ENCODE assay signal across 20 mouse cellular contexts in genomic region chr1:127637917-127638316, GRCm38 (mm10). TPM values are rescaled to one million over a fixed set of nuclear protein-coding genes. Genes with fewer than 3 reads are reported as not detected.
DNase-seq lines count a peak whose midpoint lies in the region; ATAC-seq and TF ChIP-seq lines count a peak whose summit lies in the region.
"Had no signal": no experiment of that assay in that cellular context is flagged by ENCODE, and none has a peak within 500 bp of the region (broad histone marks: within the 10 kb centered on the region; RNA-seq: fewer than 3 reads in every experiment).

No protein-coding gene starts in this region.

- H3K4me2 ChIP-seq in midbrain, embryonic 11.5 days: no peak overlapping the region
- H3K4me2 ChIP-seq in midbrain, embryonic 14.5 days (ENCODE audit: low read length): no peak overlapping the region
- H3K4me2 ChIP-seq: forebrain, embryonic 13.5 days; heart, embryonic 15.5 days; hindbrain, embryonic 15.5 days had no signal

- no peaks in the 10 kb centered on the region for H3K79me2 ChIP-seq in heart, adult 2 months (replicated peaks; ENCODE audit: control insufficient read depth, insufficient read depth, low read length)

- DNase-seq in heart, embryonic 10.5 days (ENCODE audit: low spot score): no peak
- DNase-seq in heart, adult 2 months: no peak
- DNase-seq in midbrain, embryonic 11.5 days (ENCODE audit: low spot score, missing footprints): peak; percentile 28
- DNase-seq in midbrain, embryonic 14.5 days: no peak
- no peak for DNase-seq in layer of hippocampus, adult 9-10 months (ENCODE audit: low spot score)
- no peak for DNase-seq in ovary, postnatal 14 days (ENCODE audit: low spot score)
- DNase-seq: adrenal gland, adult 8-10 months; adrenal gland, postnatal 36 days; cerebellum, adult 2 months; cerebellum, postnatal 10 days; forebrain, postnatal 0 days; gastrocnemius, postnatal 14 days; heart, postnatal 36 days had no signal

- H3K9me3 ChIP-seq in heart, embryonic 10.5 days: no peaks in the 10 kb centered on the region
- H3K9me3 ChIP-seq in midbrain, embryonic 11.5 days (ENCODE audit: control insufficient read depth, low read length): no peaks in the 10 kb centered on the region
- H3K9me3 ChIP-seq in midbrain, embryonic 14.5 days (ENCODE audit: control insufficient read depth, low read length): no peaks in the 10 kb centered on the region
- H3K9me3 ChIP-seq in megakaryocyte, embryonic 14.5 days: no peaks in the 10 kb centered on the region
- H3K9me3 ChIP-seq: embryonic facial prominence, embryonic 10.5 days; forebrain, embryonic 13.5 days; heart, embryonic 15.5 days; hindbrain, embryonic 15.5 days had no signal

- intact Hi-C loops in heart, adult 2 months (cut with DNase I): no loop called here

- 25% methylated on average over 2 of the region's 2 CpGs for WGBS in heart, embryonic 10.5 days
- WGBS in heart, adult 2 months: 30% methylated on average over 2 of the region's 2 CpGs
- WGBS in midbrain, embryonic 11.5 days: 75% methylated on average over 2 of the region's 2 CpGs
- WGBS in midbrain, embryonic 14.5 days: 82% methylated on average over 2 of the region's 2 CpGs

- no peak for ATAC-seq in midbrain, embryonic 11.5 days (ENCODE audit: low FRiP score)
- no peak for ATAC-seq in midbrain, embryonic 14.5 days (ENCODE audit: low FRiP score, low TSS enrichment)
- ATAC-seq: forebrain, embryonic 13.5 days; forebrain, postnatal 0 days; inflammation-experienced regulatory T-cells, adult 6 months had no signal

- H3K27me3 ChIP-seq in heart, embryonic 10.5 days (ENCODE audit: insufficient read depth, poor library complexity, severe bottlenecking): no peaks in the 10 kb centered on the region
- H3K27me3 ChIP-seq in heart, adult 2 months (ENCODE audit: control insufficient read depth, insufficient read depth, low read length): no peaks in the 10 kb centered on the region
- no peaks in the 10 kb centered on the region for H3K27me3 ChIP-seq in midbrain, embryonic 11.5 days (ENCODE audit: control insufficient read depth, insufficient read depth, low read length)
- H3K27me3 ChIP-seq in midbrain, embryonic 14.5 days (ENCODE audit: control insufficient read depth, insufficient read depth, low read length): no peaks in the 10 kb centered on the region
- no peaks in the 10 kb centered on the region for H3K27me3 ChIP-seq in megakaryocyte, embryonic 14.5 days (replicated peaks)
- H3K27me3 ChIP-seq: forebrain, embryonic 13.5 days; heart, embryonic 15.5 days; hindbrain, embryonic 15.5 days had no signal

- H3K4me1 ChIP-seq in heart, embryonic 10.5 days: peaks cover 19% of the 10 kb centered on the region
- H3K4me1 ChIP-seq in heart, adult 2 months (ENCODE audit: control insufficient read depth, insufficient read depth, low read length): no peaks in the 10 kb centered on the region; the same call in 1 of the 2 replicates
- H3K4me1 ChIP-seq in midbrain, embryonic 11.5 days (ENCODE audit: control insufficient read depth, insufficient read depth, low read length): no peaks in the 10 kb centered on the region
- 0 out of 2 replicates have a peak, but pooled peaks cover 3% of the 10 kb centered on the region for H3K4me1 ChIP-seq in midbrain, embryonic 14.5 days (ENCODE audit: control insufficient read depth, insufficient read depth, low read length)
- H3K4me1 ChIP-seq in megakaryocyte, embryonic 14.5 days: peaks cover 80% of the 10 kb centered on the region
- H3K4me1 ChIP-seq: embryonic facial prominence, embryonic 10.5 days; forebrain, embryonic 13.5 days; heart, embryonic 15.5 days; hindbrain, embryonic 15.5 days had no signal

- H3K4me3 ChIP-seq in heart, embryonic 10.5 days: no peak overlapping the region
- no peak overlapping the region for H3K4me3 ChIP-seq in heart, adult 2 months
- no peak overlapping the region for H3K4me3 ChIP-seq in midbrain, embryonic 11.5 days (ENCODE audit: low read depth, low read length)
- H3K4me3 ChIP-seq in midbrain, embryonic 14.5 days (replicated peaks; ENCODE audit: low read depth, low read length): no peak overlapping the region
- peak overlapping the region; percentile 59 for H3K4me3 ChIP-seq in megakaryocyte, embryonic 14.5 days (replicated peaks)
- H3K4me3 ChIP-seq: embryonic facial prominence, embryonic 10.5 days; forebrain, embryonic 13.5 days; heart, embryonic 15.5 days; hindbrain, embryonic 15.5 days had no signal

- no peak for TF ChIP-seq POLR2A in heart, adult 2 months (IDR thresholded peaks at IDR 0.05; ENCODE audit: insufficient read depth, low read depth, low read length)

- no peak for TF ChIP-seq EP300 in heart, adult 2 months (IDR thresholded peaks at IDR 0.05; ENCODE audit: insufficient read depth, low read depth, low read length)

- H3K27ac ChIP-seq in heart, embryonic 10.5 days: peak overlapping the region; percentile 37; the same call in 1 of the 2 replicates
- no peak overlapping the region for H3K27ac ChIP-seq in heart, adult 2 months
- no peak overlapping the region for H3K27ac ChIP-seq in midbrain, embryonic 11.5 days (ENCODE audit: low read depth, low read length)
- no peak overlapping the region for H3K27ac ChIP-seq in midbrain, embryonic 14.5 days (replicated peaks; ENCODE audit: low read depth, low read length)
- H3K27ac ChIP-seq: embryonic facial prominence, embryonic 10.5 days; forebrain, embryonic 13.5 days; heart, embryonic 15.5 days; hindbrain, embryonic 15.5 days had no signal

- no peak for TF ChIP-seq CTCF in heart, adult 2 months (IDR thresholded peaks at IDR 0.05)

- no peaks in the 10 kb centered on the region for H3K36me3 ChIP-seq in heart, embryonic 10.5 days
- no peaks in the 10 kb centered on the region for H3K36me3 ChIP-seq in heart, adult 2 months (ENCODE audit: control insufficient read depth, insufficient read depth, low read length)
- H3K36me3 ChIP-seq in midbrain, embryonic 11.5 days (ENCODE audit: control insufficient read depth, insufficient read depth, low read length): no peaks in the 10 kb centered on the region
- no peaks in the 10 kb centered on the region for H3K36me3 ChIP-seq in midbrain, embryonic 14.5 days (ENCODE audit: control insufficient read depth, insufficient read depth, low read length)
- peaks cover 55% of the 10 kb centered on the region for H3K36me3 ChIP-seq in megakaryocyte, embryonic 14.5 days (replicated peaks; ENCODE audit: low read length)
- H3K36me3 ChIP-seq: embryonic facial prominence, embryonic 10.5 days; heart, embryonic 15.5 days; hindbrain, embryonic 15.5 days had no signal

- no peak overlapping the region for H3K9ac ChIP-seq in heart, adult 2 months (ENCODE audit: low read depth, low read length)
- H3K9ac ChIP-seq in midbrain, embryonic 11.5 days (ENCODE audit: low read length): no peak overlapping the region
- no peak overlapping the region for H3K9ac ChIP-seq in midbrain, embryonic 14.5 days (replicated peaks; ENCODE audit: low read length)
- H3K9ac ChIP-seq: forebrain, embryonic 13.5 days; forebrain, postnatal 0 days; heart, embryonic 15.5 days; hindbrain, embryonic 15.5 days had no signal

RNA-seq across cellular contexts. Expression of gene Tmem163, which starts 41.4 kb away (rescaled TPM):
- 27.6 and 29.7 TPM in 2 replicates for polyA plus RNA-seq in heart, embryonic 10.5 days (2016; fragmentation: Nextera tagmentation; extraction: Ambion mirVana)
- 1 to 10 TPM; 5.2 to 6.5 TPM for total RNA-seq in heart, adult 2 months (2021)
- polyA plus RNA-seq in heart, adult 2 months (2012; rRNA removed): 18.3 and 21.6 TPM in 2 replicates
- polyA plus RNA-seq in midbrain, embryonic 11.5 days (2014; fragmentation: Nextera tagmentation; extraction: Ambion mirVana): 41.1 and 43.1 TPM in 2 replicates
- 64.0 and 64.8 TPM in 2 replicates for polyA plus RNA-seq in midbrain, embryonic 14.5 days (2014; fragmentation: Nextera tagmentation; extraction: Ambion mirVana)
- 41.1 and 61.1 TPM in 2 replicates for polyA plus RNA-seq in megakaryocyte, embryonic 14.5 days (2012; ENCODE audit: insufficient read depth, low replicate concordance)
- total RNA-seq: gastrocnemius, adult 18-20 months; gastrocnemius, postnatal 14 days had no signal
